Mouse (Mus musculus): Measurements from ENCODE around the gene Cand2. TPM values are rescaled to one million over a fixed set of nuclear protein-coding genes. Genes with fewer than 3 reads are reported as not detected.

Cand2 gene
- polyA plus RNA-seq (2014; fragmentation: Nextera tagmentation; extraction: Ambion mirVana) = 24.0 and 36.1 TPM in 2 replicates

- Histone ChIP-seq H3K4me2 (replicated peaks; ENCODE audit: low read depth, low read length) (peak within 1 kb of the TSS; percentile 65), H3K27me3 (ENCODE audit: control insufficient read depth, insufficient read depth, low read length) (no peaks in the 10 kb centered on the region), H3K4me1 (ENCODE audit: control insufficient read depth, insufficient read depth, low read length) (peaks cover 20% of the 10 kb centered on the region), H3K27ac (ENCODE audit: low read depth, low read length) (peak within 1 kb of the TSS; percentile 65; the same call in 1 of the 2 replicates), H3K9ac (ENCODE audit: low read depth, low read length) (peak within 1 kb of the TSS; percentile 77), H3K9me3 (ENCODE audit: control insufficient read depth, low read length) (no peaks in the 10 kb centered on the region), H3K4me3 (ENCODE audit: low read length) (peak within 1 kb of the TSS; percentile 78), H3K36me3 (ENCODE audit: control insufficient read depth, insufficient read depth, low read length) (peaks cover 10% of the 10 kb centered on the region; the same call in 1 of the 2 replicates)
- ATAC-seq (ENCODE audit: low FRiP score, low TSS enrichment) = peak; percentile 87
- 3% methylated on average over 11 of the region's 28 CpGs for WGBS
Measured at GRCm38 (mm10) chr6:115774501-115774921, at the start of gene Cand2. Gene Cand2, plus strand, starts transcription at chr6:115774538.

- WGBS = 82% methylated on average over 1 of the region's 1 CpGs
- no peak overlapping the region for H3K9ac ChIP-seq (ENCODE audit: low read depth, low read length)
- no peak overlapping the region for H3K4me3 ChIP-seq (ENCODE audit: low read length)
- peaks cover 4% of the 10 kb centered on the region; the same call in 1 of the 2 replicates for H3K9me3 ChIP-seq (ENCODE audit: control insufficient read depth, low read length)
- ATAC-seq (ENCODE audit: low FRiP score, low TSS enrichment) = no peak
- no peak overlapping the region for H3K4me2 ChIP-seq (replicated peaks; ENCODE audit: low read depth, low read length)
- peaks cover 9% of the 10 kb centered on the region; the same call in 1 of the 2 replicates for H3K4me1 ChIP-seq (ENCODE audit: control insufficient read depth, insufficient read depth, low read length)
- H3K27me3 ChIP-seq (ENCODE audit: control insufficient read depth, insufficient read depth, low read length) = no peaks in the 10 kb centered on the region
- H3K36me3 ChIP-seq (ENCODE audit: control insufficient read depth, insufficient read depth, low read length) = no peaks in the 10 kb centered on the region
- no peak overlapping the region for H3K27ac ChIP-seq (ENCODE audit: low read depth, low read length)
Measured at GRCm38 (mm10) chr6:115727108-115727507, 47.2 kb upstream of the Cand2 start.

GRCm38 (mm10) chr6:115727570-115727969 lies 46.8 kb upstream of the Cand2 start:
- 53% methylated on average over 2 of the region's 2 CpGs for WGBS

GRCm38 (mm10) chr6:115730560-115731342 lies 43.6 kb upstream of the Cand2 start:
- peaks cover 9% of the 10 kb centered on the region; the same call in 1 of the 2 replicates for H3K4me1 ChIP-seq (ENCODE audit: control insufficient read depth, insufficient read depth, low read length)
- peaks cover 7% of the 10 kb centered on the region; the same call in 1 of the 2 replicates for H3K9me3 ChIP-seq (ENCODE audit: control insufficient read depth, low read length)
- ATAC-seq (ENCODE audit: low FRiP score, low TSS enrichment) = 0 out of 2 replicates have a peak, but pooled peaks have one; percentile 20
- no peaks in the 10 kb centered on the region for H3K36me3 ChIP-seq (ENCODE audit: control insufficient read depth, insufficient read depth, low read length)
- H3K27me3 ChIP-seq (ENCODE audit: control insufficient read depth, insufficient read depth, low read length) = no peaks in the 10 kb centered on the region
- no peak overlapping the region for H3K9ac ChIP-seq (ENCODE audit: low read depth, low read length)
- WGBS = 45% methylated on average over 20 of the region's 20 CpGs
- no peak overlapping the region for H3K4me3 ChIP-seq (ENCODE audit: low read length)
- no peak overlapping the region for H3K27ac ChIP-seq (ENCODE audit: low read depth, low read length)
- peak overlapping the region; percentile 18; the same call in 1 of the 2 replicates for H3K4me2 ChIP-seq (replicated peaks; ENCODE audit: low read depth, low read length)

More at GRCm38 (mm10) chr6:115727570-115727969, 46.8 kb upstream of the Cand2 start:
- Histone ChIP-seq H3K27ac (ENCODE audit: low read depth, low read length) (no peak overlapping the region), H3K9me3 (ENCODE audit: control insufficient read depth, low read length) (peaks cover 4% of the 10 kb centered on the region; the same call in 1 of the 2 replicates), H3K27me3 (ENCODE audit: control insufficient read depth, insufficient read depth, low read length) (no peaks in the 10 kb centered on the region), H3K9ac (ENCODE audit: low read depth, low read length) (no peak overlapping the region), H3K4me3 (ENCODE audit: low read length) (no peak overlapping the region), H3K4me2 (replicated peaks; ENCODE audit: low read depth, low read length) (no peak overlapping the region), H3K36me3 (ENCODE audit: control insufficient read depth, insufficient read depth, low read length) (no peaks in the 10 kb centered on the region), H3K4me1 (ENCODE audit: control insufficient read depth, insufficient read depth, low read length) (peaks cover 9% of the 10 kb centered on the region; the same call in 1 of the 2 replicates)
- ATAC-seq (ENCODE audit: low FRiP score, low TSS enrichment) = no peak

GRCm38 (mm10) chr6:115732341-115732928 lies 41.9 kb upstream of the Cand2 start:
- no peak for ATAC-seq (ENCODE audit: low FRiP score, low TSS enrichment)
- Histone ChIP-seq H3K4me3 (ENCODE audit: low read length) (no peak overlapping the region), H3K9me3 (ENCODE audit: control insufficient read depth, low read length) (peaks cover 4% of the 10 kb centered on the region; the same call in 1 of the 2 replicates), H3K4me2 (replicated peaks; ENCODE audit: low read depth, low read length) (no peak overlapping the region), H3K27ac (ENCODE audit: low read depth, low read length) (no peak overlapping the region), H3K36me3 (ENCODE audit: control insufficient read depth, insufficient read depth, low read length) (no peaks in the 10 kb centered on the region), H3K4me1 (ENCODE audit: control insufficient read depth, insufficient read depth, low read length) (peaks cover 9% of the 10 kb centered on the region; the same call in 1 of the 2 replicates), H3K27me3 (ENCODE audit: control insufficient read depth, insufficient read depth, low read length) (no peaks in the 10 kb centered on the region), H3K9ac (ENCODE audit: low read depth, low read length) (0 out of 2 replicates have a peak overlapping the region, but pooled peaks have one; percentile 7)
- WGBS = 79% methylated on average over 22 of the region's 22 CpGs

- Histone ChIP-seq H3K36me3 (ENCODE audit: control insufficient read depth, insufficient read depth, low read length) (no peaks in the 10 kb centered on the region), H3K9ac (ENCODE audit: low read depth, low read length) (no peak overlapping the region), H3K27ac (ENCODE audit: low read depth, low read length) (no peak overlapping the region), H3K4me2 (replicated peaks; ENCODE audit: low read depth, low read length) (no peak overlapping the region), H3K4me3 (ENCODE audit: low read length) (no peak overlapping the region), H3K9me3 (ENCODE audit: control insufficient read depth, low read length) (peaks cover 3% of the 10 kb centered on the region; the same call in 1 of the 2 replicates), H3K27me3 (ENCODE audit: control insufficient read depth, insufficient read depth, low read length) (no peaks in the 10 kb centered on the region), H3K4me1 (ENCODE audit: control insufficient read depth, insufficient read depth, low read length) (peaks cover 9% of the 10 kb centered on the region; the same call in 1 of the 2 replicates)
- WGBS = 84% methylated on average over 4 of the region's 4 CpGs
- ATAC-seq (ENCODE audit: low FRiP score, low TSS enrichment) = no peak
Measured at GRCm38 (mm10) chr6:115734909-115735308, 39.4 kb upstream of the Cand2 start.

GRCm38 (mm10) chr6:115739056-115739455 lies 35.3 kb upstream of the Cand2 start:
- 93% methylated on average over 5 of the region's 5 CpGs for WGBS
- no peak overlapping the region for H3K4me3 ChIP-seq (ENCODE audit: low read length)
- no peak for ATAC-seq (ENCODE audit: low FRiP score, low TSS enrichment)
- no peaks in the 10 kb centered on the region for H3K36me3 ChIP-seq (ENCODE audit: control insufficient read depth, insufficient read depth, low read length)
- H3K27ac ChIP-seq (ENCODE audit: low read depth, low read length) = no peak overlapping the region
- no peak overlapping the region for H3K9ac ChIP-seq (ENCODE audit: low read depth, low read length)
- no peaks in the 10 kb centered on the region for H3K4me1 ChIP-seq (ENCODE audit: control insufficient read depth, insufficient read depth, low read length)
- H3K27me3 ChIP-seq (ENCODE audit: control insufficient read depth, insufficient read depth, low read length) = no peaks in the 10 kb centered on the region
- H3K9me3 ChIP-seq (ENCODE audit: control insufficient read depth, low read length) = peaks cover 3% of the 10 kb centered on the region; the same call in 1 of the 2 replicates
- H3K4me2 ChIP-seq (replicated peaks; ENCODE audit: low read depth, low read length) = no peak overlapping the region

GRCm38 (mm10) chr6:115743569-115743968 lies 30.8 kb upstream of the Cand2 start:
- Histone ChIP-seq H3K4me1 (ENCODE audit: control insufficient read depth, insufficient read depth, low read length) (no peaks in the 10 kb centered on the region), H3K36me3 (ENCODE audit: control insufficient read depth, insufficient read depth, low read length) (no peaks in the 10 kb centered on the region), H3K4me2 (replicated peaks; ENCODE audit: low read depth, low read length) (no peak overlapping the region), H3K9me3 (ENCODE audit: control insufficient read depth, low read length) (no peaks in the 10 kb centered on the region), H3K27ac (ENCODE audit: low read depth, low read length) (no peak overlapping the region), H3K27me3 (ENCODE audit: control insufficient read depth, insufficient read depth, low read length) (no peaks in the 10 kb centered on the region), H3K9ac (ENCODE audit: low read depth, low read length) (no peak overlapping the region), H3K4me3 (ENCODE audit: low read length) (no peak overlapping the region)
- 16% methylated on average over 1 of the region's 1 CpGs for WGBS
- peak; percentile 73 for ATAC-seq (ENCODE audit: low FRiP score, low TSS enrichment)

Measured in kidney, embryonic 14.5 days (tissue).